Comparison of ENCODE assay signal across 34 mouse cellular contexts in genomic region chr1:179400835-179401234, GRCm38 (mm10).
"Had no signal": no experiment of that assay in that cellular context is flagged by ENCODE, and none has a peak within 500 bp of the region (broad histone marks: within the 10 kb centered on the region; RNA-seq: fewer than 3 reads in every experiment).

No protein-coding gene starts in this region.

- H3K36me3 ChIP-seq: heart, embryonic 10.5 days; heart, embryonic 12.5 days; heart, embryonic 15.5 days; hindbrain, embryonic 10.5 days; hindbrain, embryonic 12.5 days; hindbrain, embryonic 13.5 days; hindbrain, embryonic 15.5 days; intestine, embryonic 15.5 days; kidney, embryonic 15.5 days had no signal

- H3K27ac ChIP-seq: heart, embryonic 10.5 days; heart, embryonic 13.5 days; heart, embryonic 15.5 days; hindbrain, embryonic 10.5 days; hindbrain, embryonic 15.5 days; hindbrain, postnatal 0 days; intestine, embryonic 15.5 days; kidney, embryonic 15.5 days; kidney, postnatal 0 days; layer of hippocampus, adult 2 months had no signal

- H3K9me3 ChIP-seq: heart, embryonic 10.5 days; heart, embryonic 13.5 days; heart, embryonic 15.5 days; hindbrain, embryonic 10.5 days; hindbrain, embryonic 12.5 days; hindbrain, embryonic 13.5 days; hindbrain, embryonic 15.5 days; intestine, embryonic 15.5 days; kidney, embryonic 15.5 days had no signal

- H3K27me3 ChIP-seq: heart, embryonic 12.5 days; heart, embryonic 13.5 days; heart, embryonic 15.5 days; hindbrain, embryonic 12.5 days; hindbrain, embryonic 13.5 days; hindbrain, embryonic 15.5 days; intestine, embryonic 15.5 days; kidney, embryonic 15.5 days had no signal

- H3K9ac ChIP-seq: heart, embryonic 12.5 days; heart, embryonic 13.5 days; heart, embryonic 15.5 days; hindbrain, embryonic 12.5 days; hindbrain, embryonic 13.5 days; hindbrain, embryonic 14.5 days; hindbrain, embryonic 15.5 days; intestine, embryonic 15.5 days; kidney, embryonic 15.5 days had no signal

- H3K4me2 ChIP-seq: heart, embryonic 11.5 days; heart, embryonic 12.5 days; heart, embryonic 13.5 days; heart, embryonic 15.5 days; hindbrain, embryonic 12.5 days; hindbrain, embryonic 13.5 days; hindbrain, embryonic 14.5 days; hindbrain, embryonic 15.5 days; intestine, embryonic 15.5 days; kidney, embryonic 15.5 days had no signal

- DNase-seq: heart, postnatal 14 days; heart, postnatal 36 days; heart, postnatal 4 days; kidney, adult 11 months; kidney, adult 18-20 months; kidney, adult 2 months; kidney, adult 8-10 months; kidney, adult 9 months; kidney, postnatal 10 days; kidney, postnatal 14 days; kidney, postnatal 25 days; kidney, postnatal 36 days; kidney, postnatal 4 days; layer of hippocampus, adult 9-11 months; layer of hippocampus, postnatal 36 days had no signal

- H3K4me3 ChIP-seq: heart, embryonic 10.5 days; heart, embryonic 12.5 days; heart, embryonic 13.5 days; heart, embryonic 15.5 days; hindbrain, embryonic 10.5 days; hindbrain, embryonic 12.5 days; hindbrain, embryonic 13.5 days; hindbrain, embryonic 15.5 days; intestine, embryonic 15.5 days; kidney, embryonic 15.5 days; layer of hippocampus, adult 2 months had no signal

- H3K4me1 ChIP-seq: heart, embryonic 10.5 days; heart, embryonic 12.5 days; hindbrain, embryonic 10.5 days; hindbrain, embryonic 12.5 days; hindbrain, embryonic 15.5 days; intestine, embryonic 15.5 days; kidney, embryonic 15.5 days had no signal

- ATAC-seq: hindbrain, embryonic 16.5 days; hindbrain, postnatal 0 days; inflammation-experienced regulatory T-cells, adult 6 months; intestine, embryonic 15.5 days; intestine, embryonic 16.5 days; intestine, postnatal 0 days had no signal
